Mouse (Mus musculus) E14TG2a.4 (cell line): ENCODE measurements around the gene Pkmyt1.

Experiments
- CTCF ChIP-seq: conservative IDR thresholded peaks from 2 replicates; pipeline ENCODE4 v1.5.1; 2014; ENCODE audit warnings: low read length
- NANOG ChIP-seq: IDR thresholded peaks from 2 replicates; pipeline ENCODE4 v1.6.1; 2014; ENCODE audit warnings: borderline replicate concordance, low read length, mixed read lengths
- POU5F1 ChIP-seq: IDR thresholded peaks from 2 replicates; pipeline ENCODE4 v1.6.1; 2014; ENCODE audit warnings: low read length, borderline replicate concordance

DNA sequence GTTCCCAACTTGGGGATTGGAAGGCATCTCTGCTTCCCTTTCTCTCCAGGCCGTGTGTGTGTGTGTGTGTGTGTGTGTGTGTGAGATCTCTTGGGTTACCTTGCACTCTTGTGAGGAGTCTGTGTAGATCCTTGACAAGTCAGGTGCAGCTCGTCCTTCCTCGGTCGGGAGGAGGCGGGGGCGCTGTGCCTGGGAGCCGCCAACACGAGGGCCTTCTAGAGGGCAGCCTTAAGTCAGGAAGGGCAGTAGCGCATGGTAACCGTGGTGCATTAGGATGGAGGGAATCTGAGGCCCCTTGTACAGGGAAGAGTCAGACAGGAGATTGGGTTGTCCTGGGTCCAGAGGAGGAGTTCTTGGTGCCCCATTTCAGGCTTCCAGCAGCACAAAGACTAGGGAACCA is 50.1 kb downstream of the Pkmyt1 start:
- TF ChIP-seq POU5F1 (no peak), CTCF (no peak), NANOG (no peak)
